Mouse (Mus musculus): ENCODE results near the gene Eno4.

Gene Eno4

GRCm38 (mm10) chr19:58975216-58975863 is 32.1 kb downstream of the Eno4 start:
- no peak for DNase-seq

- no peak for DNase-seq
Measured at GRCm38 (mm10) chr19:58978401-58979171, 35.4 kb downstream of the Eno4 start.

- DNase-seq: peak in 1 of 2 experiments; percentile 15
Measured at GRCm38 (mm10) chr19:58979436-58980055, 36.3 kb downstream of the Eno4 start.

- DNase-seq: no peak
Measured at GRCm38 (mm10) chr19:58980056-58980440, 36.8 kb downstream of the Eno4 start.

- no peak for DNase-seq
Measured at GRCm38 (mm10) chr19:58981571-58981970, 38.3 kb downstream of the Eno4 start.

- DNase-seq: no peak
Measured at GRCm38 (mm10) chr19:59002827-59003226, 59.6 kb downstream of the Eno4 start.

- DNase-seq: no peak
Measured at GRCm38 (mm10) chr19:59006577-59007340, 63.5 kb downstream of the Eno4 start.

- no peak for DNase-seq
Measured at GRCm38 (mm10) chr19:59010802-59011201, 67.6 kb downstream of the Eno4 start.
